Mouse (Mus musculus): Measurements from ENCODE around the gene Gm17387.

Gene Gm17387

DNA sequence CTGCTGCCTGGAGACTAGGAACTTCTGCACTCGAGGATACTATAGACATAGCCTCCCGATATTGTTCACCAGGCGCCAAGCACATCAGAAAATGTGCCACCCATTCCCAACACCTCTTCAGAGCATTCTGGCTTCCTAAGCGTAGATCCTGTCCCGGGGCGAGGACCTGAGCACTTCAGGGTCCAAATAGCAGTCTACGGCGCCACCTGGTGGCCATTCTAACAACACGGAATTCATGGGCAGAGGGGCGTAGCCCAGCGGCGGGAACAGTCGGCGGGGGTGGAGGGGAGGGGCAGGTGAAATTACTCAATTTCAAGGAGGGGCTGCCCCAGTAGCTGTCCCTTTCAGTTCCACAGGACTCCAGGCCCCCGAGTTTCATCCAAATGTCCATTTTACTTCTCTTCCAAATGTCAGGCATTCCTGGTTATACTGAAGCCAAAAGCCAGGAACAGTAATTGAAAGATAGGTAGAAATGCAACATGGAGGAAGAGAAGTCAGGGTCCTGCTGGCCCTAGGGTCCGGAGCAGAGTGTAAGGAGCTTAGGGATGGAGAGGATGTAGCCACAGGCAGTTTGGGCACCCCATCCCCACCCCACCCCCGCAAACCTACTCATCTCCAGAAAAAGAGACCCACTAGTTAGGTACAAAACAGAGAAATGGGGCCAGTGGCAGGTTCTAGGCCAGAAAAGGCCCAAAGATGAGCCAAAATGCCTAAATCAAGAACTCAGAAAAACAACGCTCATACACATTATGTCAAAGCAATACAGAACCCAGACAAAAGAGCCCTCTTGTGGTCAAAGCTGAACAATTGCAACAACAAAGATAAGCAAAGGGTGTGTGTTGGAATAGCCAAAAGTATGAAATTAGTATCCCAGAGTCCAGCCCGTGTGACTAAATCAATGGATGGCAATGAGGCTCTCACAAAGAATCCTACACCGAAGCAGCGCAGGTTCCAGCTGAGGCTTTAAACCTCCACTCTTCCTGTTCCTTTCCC lies 19.6 kb downstream of the Gm17387 start:
- peak; percentile 92 for DNase-seq

DNA sequence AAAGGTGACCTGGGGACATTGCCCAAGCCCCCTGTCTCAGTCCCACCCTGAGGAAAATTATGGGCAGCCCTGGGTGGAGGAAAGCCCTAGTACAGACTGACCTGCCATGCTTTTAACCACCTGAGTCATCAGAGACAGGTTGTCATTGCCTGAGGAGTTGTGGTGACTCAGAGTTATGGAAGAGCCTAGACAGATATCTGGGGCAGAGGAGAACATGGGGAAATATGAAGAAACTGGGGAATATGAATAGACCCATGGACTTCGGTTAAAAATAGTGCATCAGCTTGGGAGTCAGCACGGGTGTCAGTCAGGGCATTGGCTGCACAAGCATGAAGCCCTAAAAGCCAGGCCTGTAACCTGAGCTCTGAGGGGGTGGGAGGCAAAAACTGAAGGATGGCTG lies 20.4 kb downstream of the Gm17387 start:
- no peak for DNase-seq

DNA sequence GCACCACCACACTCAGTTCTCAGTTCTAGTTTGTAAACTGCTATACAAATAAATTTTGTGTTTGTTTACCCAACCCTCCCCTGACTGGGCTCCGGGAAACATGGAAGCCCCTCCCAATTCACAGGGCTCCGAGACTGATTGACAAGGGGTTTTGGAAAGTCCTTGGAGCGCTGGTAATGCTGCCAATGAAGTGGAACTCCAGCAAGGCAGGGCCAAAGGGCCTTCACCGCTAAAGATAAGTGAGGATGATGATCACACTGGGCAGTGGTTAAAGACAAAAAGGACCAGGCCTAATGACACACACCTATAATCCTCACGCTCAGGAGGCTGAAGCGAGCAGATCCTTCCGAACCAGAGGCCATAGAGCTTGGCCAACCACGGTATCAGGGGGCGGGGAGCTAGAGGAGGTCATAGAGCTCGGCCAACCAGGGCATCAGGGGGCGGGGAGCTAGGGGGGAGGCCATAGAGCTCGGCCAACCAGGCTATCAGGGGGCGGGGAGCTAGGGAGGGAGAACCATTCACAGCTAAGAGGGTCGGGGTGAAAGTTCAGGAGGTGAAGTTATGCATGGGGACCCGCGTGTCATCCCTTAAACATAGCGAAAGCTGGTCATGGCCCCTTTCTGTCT lies 22.2 kb downstream of the Gm17387 start:
- no peak for DNase-seq

DNA sequence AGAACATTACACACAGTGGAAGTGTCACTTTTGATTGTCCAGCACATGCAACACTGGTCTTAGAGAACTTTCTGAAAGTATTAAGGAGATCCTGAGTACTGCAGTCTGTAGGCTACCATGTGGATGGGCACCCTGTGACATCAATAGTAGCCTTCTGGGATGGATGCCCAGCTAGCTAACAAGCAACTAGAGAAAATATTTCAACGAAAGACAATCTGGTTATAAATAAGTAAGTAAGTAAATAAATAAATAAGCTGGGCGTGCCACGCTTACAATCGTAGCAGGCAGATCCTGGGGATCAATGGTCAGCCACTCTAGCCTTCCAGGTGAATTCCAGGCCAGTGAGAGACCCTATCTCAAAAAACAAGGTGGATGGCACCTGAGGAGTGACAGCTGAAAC lies 23.1 kb downstream of the Gm17387 start:
- no peak for DNase-seq

DNA sequence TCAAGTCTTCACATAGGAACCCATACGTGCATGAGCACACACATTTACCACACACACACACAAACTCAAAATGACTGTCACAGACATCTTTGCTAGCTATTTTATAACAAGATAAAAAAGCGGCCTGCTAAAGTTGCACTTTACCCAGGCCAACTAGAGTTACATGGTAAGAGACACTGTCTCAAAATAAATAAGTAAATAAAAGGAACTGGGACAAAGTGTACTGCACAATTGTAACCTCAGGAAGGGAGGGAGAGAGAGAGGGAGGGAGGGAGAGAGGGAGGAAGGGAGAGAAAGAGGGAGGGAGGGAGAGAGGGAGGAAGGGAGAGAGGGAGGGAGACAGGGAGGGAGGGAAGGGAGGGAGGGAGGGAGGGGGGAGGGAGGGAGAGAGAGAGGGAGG lies 23.5 kb downstream of the Gm17387 start:
- no peak for DNase-seq

DNA sequence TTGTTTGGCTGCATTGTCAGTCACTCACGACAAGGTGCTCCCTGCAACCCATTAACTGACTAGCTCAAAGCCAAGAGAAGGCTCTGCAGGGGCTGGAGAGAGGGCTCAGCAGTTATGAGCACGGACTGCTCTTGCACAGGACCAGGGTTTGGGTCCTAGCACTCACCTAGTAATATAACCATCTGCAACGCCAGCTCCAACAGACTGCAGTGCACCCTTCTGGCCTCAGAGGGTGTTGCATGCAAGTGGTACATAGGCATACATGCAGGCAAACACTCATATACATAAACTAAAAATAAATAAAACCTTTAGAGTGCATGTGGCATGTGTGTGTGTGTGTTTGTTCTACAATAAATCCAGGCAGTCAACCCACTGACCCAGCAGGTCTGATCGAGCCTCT lies 26.9 kb downstream of the Gm17387 start:
- no peak for DNase-seq

DNA sequence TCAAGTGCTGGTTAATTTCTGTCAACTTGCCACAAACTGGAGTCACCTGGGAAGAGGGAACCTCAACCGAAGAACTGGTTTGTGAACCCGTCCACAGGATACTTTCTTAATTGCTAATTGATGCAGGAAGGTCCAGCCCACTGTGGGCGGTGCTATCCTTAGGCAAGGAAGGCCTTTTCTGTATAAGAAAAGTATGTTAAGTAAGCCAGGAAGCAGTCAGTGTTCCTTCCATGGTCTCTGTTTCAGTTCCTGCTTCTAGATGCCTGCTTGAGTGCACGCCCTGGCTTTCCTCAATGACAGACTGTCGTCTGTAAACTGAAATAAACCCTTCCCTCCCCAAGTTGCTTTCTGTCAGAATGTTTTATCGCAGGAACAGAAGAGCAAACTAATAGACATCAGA lies 28.0 kb downstream of the Gm17387 start:
- DNase-seq: no peak

DNA sequence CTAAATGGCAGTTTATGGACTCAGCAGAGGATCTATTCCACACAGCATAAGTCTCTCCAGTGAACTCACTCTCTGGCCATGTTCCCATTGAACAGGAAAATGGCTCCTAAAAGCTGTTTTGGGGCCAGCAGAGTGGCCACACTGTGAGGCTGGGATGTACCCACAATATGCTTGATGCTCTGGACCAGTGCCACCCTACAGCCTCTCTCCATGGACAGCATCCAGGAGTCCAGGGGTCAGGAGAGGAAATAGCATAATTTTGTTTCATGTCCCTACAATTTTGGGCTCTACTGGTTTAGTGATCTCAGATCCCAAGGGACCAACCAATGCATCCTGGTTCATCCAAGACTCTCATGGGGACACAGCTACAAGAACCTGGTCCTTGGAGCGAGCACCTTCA lies 28.6 kb downstream of the Gm17387 start:
- no peak for DNase-seq

DNA sequence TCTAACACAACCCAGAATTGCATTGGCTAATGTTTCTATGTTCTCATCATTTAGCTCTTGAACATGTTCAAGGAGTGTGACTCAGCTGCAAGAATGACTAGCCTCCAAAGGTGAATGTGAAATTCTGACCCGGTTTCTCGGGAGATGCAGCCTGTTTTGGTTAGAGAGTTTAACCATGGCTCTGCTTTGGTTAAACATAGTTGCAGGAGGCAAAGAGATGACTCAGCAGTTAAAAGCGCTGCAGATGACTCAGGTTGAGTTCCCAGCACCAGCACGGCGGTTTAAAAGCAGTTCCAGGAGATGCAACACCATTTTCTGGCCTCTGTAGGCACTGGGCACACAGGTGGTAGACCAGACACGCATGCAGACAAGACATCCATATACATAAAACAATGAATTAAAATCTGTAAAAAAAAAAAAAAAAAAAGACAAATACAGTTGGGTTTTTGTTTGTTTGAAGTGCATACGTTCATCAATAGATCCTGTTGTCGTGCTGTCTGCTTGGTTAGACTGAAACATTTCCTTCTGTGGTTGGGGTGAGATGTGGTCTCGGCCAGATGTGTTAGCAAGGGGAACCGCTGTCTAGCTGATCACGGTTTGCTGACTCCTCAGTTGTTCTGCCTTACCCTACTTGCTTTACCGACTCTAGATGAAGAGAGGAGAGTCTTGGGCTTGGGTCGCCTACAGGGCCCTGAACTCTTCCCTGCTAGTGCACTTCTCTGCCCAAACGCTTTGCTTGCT lies 29.8 kb downstream of the Gm17387 start:
- no peak for DNase-seq

DNA sequence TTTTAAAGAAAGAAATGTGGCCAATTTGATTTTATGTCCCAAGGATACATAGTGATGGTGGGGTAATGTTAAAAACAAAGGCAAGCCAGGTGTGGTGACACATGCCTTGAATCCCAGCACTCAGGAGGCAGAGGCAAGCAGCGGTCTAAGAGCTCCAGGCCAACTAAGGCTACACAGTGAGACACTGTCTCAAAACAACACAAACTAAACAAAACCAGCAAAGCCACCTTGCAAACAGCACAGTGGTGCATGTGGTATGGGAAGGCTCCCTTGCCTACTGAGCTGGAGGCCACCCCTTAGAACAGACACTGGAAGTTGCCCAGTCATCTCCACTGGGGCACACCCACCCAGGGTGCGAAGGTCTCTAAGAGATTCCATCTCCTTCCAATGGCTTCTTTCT lies 31.0 kb downstream of the Gm17387 start:
- no peak for DNase-seq

DNA sequence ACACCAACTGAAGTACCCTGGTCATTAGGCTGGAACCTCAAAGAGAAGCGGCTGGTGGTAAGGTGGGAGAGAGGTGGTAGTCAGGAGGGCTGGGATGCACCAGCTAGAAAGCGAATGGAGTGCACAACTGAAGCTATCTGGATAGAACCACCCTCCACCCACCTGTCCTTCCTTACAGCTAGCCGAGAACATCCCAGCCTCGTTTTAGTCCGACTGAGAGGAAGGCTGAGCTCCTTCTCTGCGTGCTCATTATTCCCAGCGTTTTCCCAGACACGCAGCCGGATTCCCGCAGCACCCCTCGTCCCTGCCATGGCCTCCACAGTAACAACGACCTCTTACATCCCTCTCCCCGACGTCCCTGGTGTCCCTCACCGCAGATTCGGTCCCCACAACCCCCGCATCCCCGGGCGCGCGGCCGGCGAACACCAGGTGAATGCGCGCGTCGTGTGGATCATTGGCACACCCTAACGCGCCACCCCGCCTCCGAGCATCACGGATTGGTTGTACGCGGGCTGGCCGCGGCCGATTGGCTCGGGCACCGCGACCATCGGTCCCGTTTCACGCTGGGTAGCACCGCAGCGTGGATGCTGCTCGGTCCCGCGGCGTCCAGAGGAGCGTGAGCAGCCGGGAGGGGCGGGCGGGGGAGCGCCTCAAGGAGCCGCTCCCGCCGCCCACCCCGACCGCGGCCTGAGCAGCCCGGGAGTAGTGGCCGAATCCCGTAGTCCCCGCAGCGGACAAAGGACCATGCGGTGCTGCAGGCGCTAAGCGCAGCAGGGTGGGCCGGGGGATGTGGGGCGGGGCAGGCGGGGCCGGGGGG lies 31.7 kb downstream of the Gm17387 start, which contains the start of gene B4galnt4:
Gene B4galnt4 (plus strand): TSS at position 679 of the 817 bp plus-strand sequence.
- DNase-seq: peak; percentile 92

DNA sequence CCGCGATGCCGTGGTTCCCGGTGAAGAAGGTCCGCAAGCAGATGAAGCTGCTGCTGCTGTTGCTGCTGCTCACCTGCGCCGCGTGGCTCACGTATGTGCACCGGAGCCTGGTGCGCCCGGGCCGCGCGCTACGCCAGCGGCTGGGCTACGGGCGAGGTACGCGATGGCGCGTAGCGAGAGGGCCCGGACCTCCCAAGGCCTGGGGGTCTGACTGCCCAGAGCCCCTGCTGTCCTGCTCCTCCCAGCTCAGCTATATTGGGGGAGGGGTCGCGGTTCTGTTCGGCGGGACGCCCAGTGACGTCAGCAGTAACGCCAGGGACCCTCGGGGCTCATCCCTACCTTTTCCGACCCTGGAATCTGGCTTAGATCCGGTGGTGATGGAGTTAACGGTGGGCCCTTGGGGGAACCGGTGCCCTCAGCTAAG lies 32.4 kb downstream of the Gm17387 start:
- DNase-seq: peak; percentile 53

DNA sequence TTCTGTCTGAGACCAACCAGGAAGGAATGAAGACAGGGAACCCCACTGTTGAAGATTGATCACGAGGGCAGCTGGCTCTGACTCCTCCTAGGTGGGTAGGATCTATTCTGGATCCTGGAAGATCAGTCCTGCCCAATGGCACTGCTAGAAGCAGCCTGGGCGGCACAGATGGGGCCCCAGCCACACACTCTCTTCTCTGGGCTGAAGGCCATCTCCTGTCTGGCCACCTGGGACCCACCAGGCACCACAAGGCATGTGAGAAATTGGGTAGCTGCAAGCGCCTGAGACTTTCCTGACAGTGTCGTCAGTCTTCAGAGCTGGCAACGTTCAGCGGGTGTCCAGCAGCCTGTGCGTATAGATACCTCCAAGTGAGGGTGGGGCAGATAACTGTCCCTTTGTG lies 33.6 kb downstream of the Gm17387 start:
- DNase-seq: no peak

DNA sequence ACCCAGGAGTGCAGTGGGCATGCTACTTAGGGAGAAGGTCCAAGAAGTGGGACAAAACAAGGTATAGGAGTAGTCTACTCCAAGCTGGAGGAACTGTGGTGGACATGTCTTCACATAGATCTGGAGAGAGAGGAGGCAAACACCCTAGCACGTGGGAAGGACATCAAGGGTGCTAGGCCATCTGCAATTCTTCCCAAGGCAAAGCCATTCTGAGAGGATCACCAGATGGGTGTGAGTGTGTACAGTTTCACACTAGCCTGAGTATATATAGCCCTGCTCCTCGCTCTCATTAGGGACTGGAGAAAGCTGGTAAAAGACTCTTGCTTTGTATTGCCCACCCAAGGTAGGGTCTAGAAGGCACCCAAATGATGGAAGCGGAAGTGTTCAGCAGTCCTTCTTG lies 34.4 kb downstream of the Gm17387 start:
- no peak for DNase-seq

DNA sequence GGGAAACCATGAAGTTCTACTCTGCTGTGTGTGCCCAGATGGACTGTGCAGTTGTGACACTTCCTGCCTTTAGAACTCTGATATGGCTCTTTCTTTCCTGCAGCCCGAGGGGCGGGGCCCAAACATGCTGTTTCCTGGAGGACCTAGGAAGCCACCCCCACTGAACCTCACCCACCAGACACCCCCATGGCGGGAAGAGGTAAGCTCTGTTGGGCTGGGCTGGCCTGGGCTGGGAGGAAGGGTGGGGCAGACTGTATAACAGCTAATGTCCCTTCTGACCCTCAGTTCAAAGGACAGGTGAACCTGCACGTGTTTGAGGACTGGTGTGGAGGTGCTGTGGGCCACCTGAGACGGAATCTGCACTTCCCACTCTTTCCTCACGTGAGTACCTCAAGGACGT lies 35.2 kb downstream of the Gm17387 start:
- no peak for DNase-seq

DNA sequence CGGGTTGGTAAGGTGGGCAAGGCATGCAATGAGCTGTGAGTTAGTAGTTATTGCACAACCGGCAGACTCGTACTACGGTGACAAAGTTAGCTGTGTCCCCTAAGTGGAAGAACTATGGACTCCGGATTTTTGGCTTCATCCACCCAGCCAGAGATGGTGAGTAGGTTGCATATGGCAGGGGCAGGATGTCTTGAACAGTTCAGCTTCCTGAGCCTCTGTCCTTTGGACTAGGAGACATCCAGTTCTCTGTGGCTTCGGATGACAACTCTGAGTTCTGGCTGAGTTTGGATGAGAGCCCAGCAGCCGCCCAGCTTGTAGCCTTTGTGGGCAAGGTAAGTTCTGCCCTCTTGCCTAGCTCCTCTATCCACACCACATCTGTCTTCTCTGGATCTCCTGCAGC lies 35.6 kb downstream of the Gm17387 start:
- DNase-seq: no peak

DNA sequence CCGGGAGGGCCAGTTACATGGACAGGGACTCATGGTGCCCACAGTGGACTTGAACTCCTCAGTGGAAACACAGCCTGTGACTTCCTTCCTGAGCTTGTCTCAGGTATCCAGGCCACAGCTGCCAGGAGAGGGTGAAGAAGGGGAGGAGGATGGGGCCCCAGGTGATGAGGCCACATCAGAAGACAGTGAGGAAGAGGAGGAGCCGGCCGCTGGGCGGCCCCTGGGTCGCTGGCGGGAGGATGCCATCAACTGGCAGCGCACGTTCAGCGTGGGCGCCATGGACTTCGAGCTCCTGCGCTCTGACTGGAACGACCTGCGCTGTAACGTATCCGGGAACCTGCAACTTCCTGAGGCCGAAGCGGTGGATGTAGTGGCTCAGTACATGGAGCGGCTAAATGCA lies 39.4 kb downstream of the Gm17387 start:
- DNase-seq: no peak

DNA sequence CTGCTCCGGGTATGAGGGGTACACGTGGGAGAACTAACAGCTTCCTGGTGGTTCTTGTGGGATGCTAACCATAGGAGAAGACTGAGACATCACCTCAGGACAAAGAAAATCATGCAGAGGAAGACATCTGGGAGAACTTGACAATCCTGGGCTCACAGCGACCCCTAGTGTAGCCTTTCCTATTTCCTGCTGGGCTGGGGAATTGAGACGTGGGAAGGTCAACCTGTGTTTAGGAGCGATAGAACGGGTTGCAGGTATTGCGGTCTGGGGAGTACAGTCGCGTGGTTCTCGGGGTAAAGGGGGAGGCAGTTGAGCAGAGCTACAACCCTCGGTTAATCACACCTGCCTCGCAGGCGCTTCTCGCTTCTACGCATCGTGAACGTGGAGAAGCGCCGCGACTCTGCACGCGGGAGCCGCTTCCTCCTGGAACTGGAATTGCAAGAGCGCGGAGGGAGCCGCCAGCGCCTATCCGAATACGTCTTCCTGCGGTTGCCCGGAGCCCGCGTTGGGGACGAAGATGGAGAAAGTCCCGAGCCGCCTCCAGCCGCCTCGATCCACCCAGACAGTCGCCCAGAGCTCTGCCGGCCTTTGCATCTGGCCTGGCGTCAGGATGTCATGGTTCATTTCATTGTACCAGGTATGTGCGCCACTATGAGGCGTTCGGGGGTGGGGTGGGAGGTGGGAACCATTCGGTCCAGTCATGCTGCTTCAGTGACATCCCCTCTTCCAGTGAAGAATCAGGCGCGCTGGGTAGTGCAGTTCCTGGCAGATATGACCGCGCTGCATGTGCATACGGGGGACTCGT lies 41.3 kb downstream of the Gm17387 start:
- peak; percentile 87 for DNase-seq

DNA sequence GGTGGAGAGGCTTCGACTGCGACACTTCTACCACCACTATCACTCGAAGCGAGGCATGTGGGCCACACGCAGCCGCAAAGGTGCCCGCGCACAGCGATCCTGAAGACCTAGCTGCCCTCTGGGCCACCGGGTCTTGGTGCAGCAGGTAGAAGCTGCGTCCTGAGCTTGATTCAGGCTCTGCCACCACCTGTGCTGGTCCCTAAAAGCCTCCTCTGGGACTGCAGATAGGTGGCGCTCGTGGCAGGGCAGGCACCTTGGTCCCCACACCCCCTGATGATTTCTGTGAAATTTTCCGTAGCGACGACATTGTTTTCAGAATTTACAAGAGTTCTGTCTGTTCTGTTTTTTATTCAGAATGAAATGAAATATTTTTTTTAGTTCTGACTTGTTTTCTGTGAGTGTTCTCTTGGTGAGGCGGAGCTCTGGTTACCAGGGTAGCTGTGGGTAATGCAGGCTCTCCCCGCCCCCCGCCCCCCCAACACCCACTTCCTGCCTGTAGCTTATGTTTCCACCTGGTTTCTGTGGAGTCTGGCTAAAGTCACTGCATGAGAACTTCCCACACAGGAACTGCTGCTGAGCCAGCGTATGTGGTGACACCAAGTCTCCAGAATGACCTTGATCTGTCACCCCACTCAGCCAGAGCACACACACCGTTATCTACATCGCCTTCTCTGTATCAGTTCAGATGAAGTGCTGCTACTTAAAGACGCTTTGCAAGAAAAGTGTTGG lies 43.2 kb downstream of the Gm17387 start:
- DNase-seq: no peak

DNA sequence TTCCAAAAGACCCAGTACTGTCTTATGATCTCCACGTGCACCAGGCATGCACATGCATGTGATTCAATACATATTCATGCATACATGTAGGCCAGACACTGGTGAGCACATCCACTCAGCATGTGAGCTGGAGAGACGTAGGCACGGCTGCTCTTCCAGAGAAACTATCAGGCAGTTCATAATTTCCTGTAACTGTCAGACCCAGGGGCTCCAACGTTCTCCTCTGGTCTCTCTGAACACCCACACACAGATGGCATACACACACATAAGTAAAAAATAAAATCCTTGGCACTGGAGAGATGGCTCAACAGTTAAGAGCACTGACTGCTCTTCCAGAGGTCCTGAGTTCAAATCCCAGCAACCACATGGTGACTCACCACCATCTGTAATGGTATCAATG lies 44.9 kb downstream of the Gm17387 start:
- DNase-seq: no peak

DNA sequence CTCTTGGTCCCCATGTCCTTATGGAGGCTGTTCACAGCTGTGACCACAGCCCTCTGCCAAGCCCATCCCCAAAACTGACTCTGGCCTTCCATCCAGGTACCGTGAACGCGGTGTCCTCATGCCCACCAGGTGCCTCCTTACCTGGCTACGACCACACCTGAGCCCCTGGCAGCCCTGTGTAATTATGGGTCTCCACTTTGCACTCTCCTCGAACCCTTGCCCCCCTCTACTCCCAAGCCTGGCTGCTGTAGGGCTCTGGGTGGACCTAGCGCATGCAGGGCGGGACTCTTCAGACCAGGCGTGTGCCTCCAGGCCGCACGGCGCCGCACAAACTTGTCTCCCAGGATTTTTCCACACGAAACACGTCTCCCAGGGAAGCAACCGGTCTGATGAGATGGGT lies 48.9 kb downstream of the Gm17387 start, which contains the start of gene Pkp3:
Gene Pkp3 (plus strand): TSS at position 378 of the 400 bp plus-strand sequence.
- DNase-seq: no peak

Data from retina, postnatal 1 day (tissue).